Mouse (Mus musculus): Measurements from ENCODE around the gene Sbf2. TPM values are rescaled to one million over a fixed set of nuclear protein-coding genes. Genes with fewer than 3 reads are reported as not detected.

Sbf2 gene
- polyA plus RNA-seq, 1 experiment from 2014 or later, result 41.3 TPM

DNA sequence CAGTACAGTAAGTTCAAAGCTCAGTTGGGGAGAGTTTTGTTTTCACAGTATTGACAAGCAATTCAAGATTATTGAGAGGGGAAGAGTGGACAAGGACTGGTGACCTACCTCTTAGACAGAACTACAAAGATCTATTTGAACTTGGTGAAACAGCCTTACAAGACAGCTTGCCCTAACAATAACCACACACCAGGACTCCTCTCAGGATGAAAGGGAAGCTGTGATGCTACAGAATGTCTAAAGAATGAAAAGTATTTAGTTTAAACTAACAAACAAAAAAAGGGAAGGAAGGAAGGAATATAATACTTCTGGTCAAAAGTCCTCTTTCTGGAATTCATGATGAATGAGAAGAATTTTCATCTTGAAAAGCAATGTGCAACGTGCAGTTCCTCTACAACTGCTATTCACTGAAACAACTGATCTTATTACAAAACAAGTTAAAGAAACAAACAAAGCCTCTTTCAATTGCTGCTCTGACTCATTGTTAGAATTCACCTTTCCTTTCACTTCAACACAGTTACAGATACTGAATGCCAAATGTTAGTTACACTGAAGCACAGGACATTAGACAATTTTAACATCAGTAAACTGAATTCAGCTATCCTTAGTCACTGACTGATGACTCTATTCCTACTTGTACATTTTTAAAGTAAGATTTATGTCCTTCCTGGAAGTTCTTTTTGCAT, 89.5 kb downstream of the Sbf2 start:
- CTCF ChIA-PET, result interaction anchor here (1.3 kb wide), 1 partner anchor 8 kb away, joined by 4 read pairs; no protein-coding TSS in a partner anchor
- ATAC-seq (peak; percentile 54), DNase-seq (ENCODE audit: low read depth, low spot score) (peak; percentile 10)
- POLR2A ChIA-PET, result no interaction called here
- TF ChIP-seq CTCF (IDR thresholded peaks at IDR 0.05), result no peak
- in situ Hi-C loops (cut with MboI; ENCODE audit: low pct_unique_long_range_greater_than_20kb), result no loop called here
- H3K27me3 ChIP-seq, result no peaks in the 10 kb centered on the region

DNA sequence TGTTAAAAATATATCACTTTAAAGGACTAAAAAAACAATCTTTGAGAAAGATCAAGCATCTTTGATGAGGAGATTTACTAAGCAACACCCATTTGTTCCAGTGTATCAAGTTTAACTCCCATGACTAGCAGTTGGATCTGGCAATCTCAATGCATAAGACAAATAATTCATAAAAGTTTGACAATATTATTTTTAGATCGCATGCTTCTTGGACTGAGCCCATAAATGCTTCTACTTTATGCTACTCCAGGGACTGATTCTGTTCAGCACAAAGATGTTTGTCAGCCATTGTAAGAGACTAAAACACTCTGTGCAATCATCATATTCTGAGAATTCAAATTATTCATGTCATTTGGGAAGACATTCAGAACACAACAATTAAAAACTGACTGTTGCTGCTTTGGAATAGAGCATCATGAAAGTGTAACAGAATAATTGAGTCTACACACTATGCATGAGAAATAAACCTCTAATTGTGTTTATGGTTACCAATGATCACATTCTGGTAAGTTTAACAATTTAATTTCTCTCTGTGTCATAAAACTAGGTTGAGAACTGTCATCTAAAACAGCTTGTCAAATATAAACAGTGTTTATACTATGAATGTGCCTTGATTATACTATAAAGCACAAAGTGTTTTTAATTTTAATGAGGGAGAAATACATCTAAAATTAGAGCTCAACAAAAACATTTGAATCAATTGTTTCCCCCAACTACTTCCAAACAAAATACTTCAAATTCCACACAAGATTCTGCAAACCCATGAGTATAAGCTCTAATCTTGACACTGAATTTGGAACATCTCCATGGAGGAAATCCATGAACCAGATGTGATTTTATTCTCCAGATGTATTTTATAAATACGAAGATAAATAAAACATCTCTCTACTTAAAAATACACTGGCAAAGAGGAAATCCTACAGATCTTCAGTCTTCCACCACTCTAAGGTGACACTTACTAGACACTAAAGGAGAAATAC, 98.2 kb downstream of the Sbf2 start:
- in situ Hi-C loops (cut with MboI; ENCODE audit: low pct_unique_long_range_greater_than_20kb), result no loop called here
- no peak for DNase-seq (ENCODE audit: low read depth, low spot score)
- no peak for TF ChIP-seq CTCF (IDR thresholded peaks at IDR 0.05)
- ChIA-PET POLR2A (no interaction called here), CTCF (interaction anchor here (0.8 kb wide), 2 partner anchors 13 to 67 kb away, joined by 3 read pairs; no protein-coding TSS in a partner anchor)
- H3K27me3 ChIP-seq, result no peaks in the 10 kb centered on the region
- no peak for ATAC-seq

DNA sequence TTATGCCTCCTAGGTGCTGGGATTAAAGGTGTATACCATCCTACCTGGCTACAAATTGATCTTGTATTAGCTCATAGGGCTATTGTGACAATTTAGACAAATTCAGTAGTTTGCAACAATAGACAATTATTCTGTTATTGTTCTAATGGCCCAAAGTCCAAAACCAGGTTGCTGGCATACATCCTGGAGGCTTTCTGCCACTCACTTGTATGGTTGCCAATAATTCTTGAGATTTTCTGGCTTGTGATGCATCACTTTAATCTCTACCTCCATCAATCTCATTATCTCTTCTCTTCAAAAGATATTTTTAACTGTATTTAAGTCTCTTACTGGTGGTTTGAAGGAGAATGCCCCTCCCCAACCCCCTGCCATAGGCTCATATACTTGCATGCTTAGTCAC, 100.6 kb downstream of the Sbf2 start:
- POLR2A ChIA-PET, result no interaction called here

DNA sequence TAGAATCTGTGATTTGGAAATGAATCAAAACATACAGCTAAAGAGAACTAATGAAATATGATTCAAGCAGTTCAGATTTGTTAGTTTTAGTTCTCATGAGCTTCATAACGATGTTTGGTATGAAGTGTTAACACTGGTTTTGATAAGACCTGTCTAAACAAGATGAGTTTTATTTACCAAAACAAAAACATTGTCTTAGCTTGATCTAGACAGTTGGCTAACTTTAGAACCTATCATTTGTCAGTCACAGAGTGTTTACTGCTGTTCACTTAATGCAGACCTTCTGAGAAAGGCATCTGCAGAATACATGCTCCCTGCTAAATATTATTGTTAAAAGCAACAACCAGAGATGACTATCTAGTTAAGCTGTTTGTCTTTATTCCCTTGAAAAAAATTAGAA, 116.1 kb downstream of the Sbf2 start:
- in situ Hi-C loops (cut with MboI; ENCODE audit: low pct_unique_long_range_greater_than_20kb), result no loop called here
- DNase-seq (ENCODE audit: low read depth, low spot score) (no peak), ATAC-seq (no peak)
- no peaks in the 10 kb centered on the region for H3K27me3 ChIP-seq
- TF ChIP-seq CTCF (IDR thresholded peaks at IDR 0.05), result no peak
- ChIA-PET POLR2A (no interaction called here), CTCF (interaction anchor here (1.0 kb wide), 1 partner anchor 10 kb away, joined by 3 read pairs; no protein-coding TSS in a partner anchor)

More for the DNA sequence above, 100.6 kb downstream of the Sbf2 start:
- CTCF ChIA-PET, result no interaction called here
- in situ Hi-C loops (cut with MboI; ENCODE audit: low pct_unique_long_range_greater_than_20kb), result no loop called here
- no peak for ATAC-seq
- DNase-seq (ENCODE audit: low read depth, low spot score), result no peak
- TF ChIP-seq CTCF (IDR thresholded peaks at IDR 0.05), result no peak
- no peaks in the 10 kb centered on the region for H3K27me3 ChIP-seq

DNA sequence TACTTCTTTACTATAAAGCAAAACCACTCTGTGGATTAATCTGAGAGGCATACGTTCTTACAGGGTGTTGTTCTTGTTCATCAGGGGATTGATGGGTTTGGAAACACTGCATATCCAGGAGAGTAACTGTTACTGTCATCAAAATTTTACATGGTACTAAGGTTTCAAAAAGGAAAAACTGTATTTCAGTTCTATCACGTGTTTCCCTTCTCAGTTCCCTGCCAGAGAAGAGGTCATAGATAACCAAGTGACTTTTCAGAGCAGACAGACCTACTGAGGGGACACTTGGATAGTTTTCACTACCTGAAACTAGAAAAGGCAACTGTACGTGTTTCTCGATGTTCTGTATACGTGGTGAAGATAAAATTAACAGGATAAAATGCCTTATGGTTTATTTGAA, 123.7 kb downstream of the Sbf2 start:
- DNase-seq (ENCODE audit: low read depth, low spot score), result no peak
- POLR2A ChIA-PET, result no interaction called here
- ATAC-seq, result no peak
- in situ Hi-C loops (cut with MboI; ENCODE audit: low pct_unique_long_range_greater_than_20kb), result no loop called here
- no peaks in the 10 kb centered on the region for H3K27me3 ChIP-seq
- no peak for TF ChIP-seq CTCF (IDR thresholded peaks at IDR 0.05)
- CTCF ChIA-PET, result no interaction called here

DNA sequence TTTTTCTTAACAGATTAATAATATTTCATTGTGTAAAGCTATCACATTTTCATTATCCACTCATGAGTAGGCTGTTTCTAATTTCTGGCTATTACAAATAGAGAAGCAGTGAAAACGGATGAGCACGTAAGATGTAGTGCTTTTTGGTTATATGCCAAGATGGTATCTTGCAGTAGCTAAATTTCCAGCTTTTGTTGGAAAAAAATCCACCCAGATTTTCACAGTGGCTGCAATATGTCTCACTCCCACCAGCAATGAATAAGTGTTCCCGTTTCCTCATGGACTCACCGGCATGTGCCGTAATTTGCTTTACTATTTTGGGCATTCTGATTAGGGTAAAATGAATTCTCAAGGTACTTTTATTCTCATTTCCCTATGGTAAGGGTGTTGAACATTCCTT, 129.7 kb downstream of the Sbf2 start:
- DNase-seq (ENCODE audit: low read depth, low spot score) (no peak), ATAC-seq (no peak)
- in situ Hi-C loops (cut with MboI; ENCODE audit: low pct_unique_long_range_greater_than_20kb), result no loop called here
- ChIA-PET CTCF (interaction anchor here (1.3 kb wide), 1 partner anchor 22 kb away, joined by 3 read pairs; no protein-coding TSS in a partner anchor), POLR2A (no interaction called here)
- H3K27me3 ChIP-seq, result no peaks in the 10 kb centered on the region
- TF ChIP-seq CTCF (IDR thresholded peaks at IDR 0.05), result no peak

DNA sequence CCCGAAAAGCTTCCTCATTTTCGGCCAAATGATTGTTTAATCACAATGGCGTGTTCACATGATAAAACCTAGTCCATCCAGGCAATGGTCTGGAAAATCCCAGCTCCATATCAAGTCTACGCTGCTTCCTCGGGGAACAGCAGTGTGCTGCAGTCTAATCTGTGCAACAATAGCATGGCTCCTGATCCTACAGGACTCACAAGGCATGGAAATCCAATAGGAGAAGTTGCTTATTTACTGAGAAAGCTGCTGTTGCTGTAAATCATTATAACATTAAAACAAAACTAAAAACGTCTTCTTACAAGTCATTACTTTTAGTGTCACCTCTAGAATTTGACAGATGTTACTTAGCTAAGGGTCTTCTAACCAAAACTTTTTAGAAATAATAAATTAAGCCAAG, 143.7 kb downstream of the Sbf2 start:
- ATAC-seq, result no peak
- DNase-seq (ENCODE audit: low read depth, low spot score), result no peak

DNA sequence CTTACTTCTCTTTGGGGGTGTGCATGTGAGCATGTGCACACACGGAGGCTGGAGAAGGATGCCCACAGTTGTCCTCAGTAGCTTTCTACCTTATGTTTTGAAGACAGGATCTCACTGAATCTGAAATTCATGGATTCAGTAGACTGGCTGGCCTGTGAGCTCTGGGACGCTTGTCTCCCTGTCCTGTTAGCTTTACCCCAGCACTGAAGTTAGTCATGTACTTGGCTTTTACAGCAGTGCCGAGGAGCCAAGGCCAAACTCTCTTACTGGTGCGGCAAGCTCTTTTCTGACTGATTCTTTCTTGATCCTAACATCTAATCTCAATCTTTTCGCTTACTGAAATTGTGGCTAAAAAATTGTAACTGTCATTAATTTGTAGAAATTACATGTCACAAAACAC, 151.3 kb downstream of the Sbf2 start:
- CTCF ChIA-PET, result interaction anchor here (1.1 kb wide), 1 partner anchor 21 kb away, joined by 3 read pairs; no protein-coding TSS in a partner anchor
- TF ChIP-seq CTCF (IDR thresholded peaks at IDR 0.05), result no peak
- no peaks in the 10 kb centered on the region for H3K27me3 ChIP-seq
- POLR2A ChIA-PET, result no interaction called here
- no peak for ATAC-seq
- DNase-seq (ENCODE audit: low read depth, low spot score), result no peak
- in situ Hi-C loops (cut with MboI; ENCODE audit: low pct_unique_long_range_greater_than_20kb), result no loop called here

More for the DNA sequence above, 143.7 kb downstream of the Sbf2 start:
- no peaks in the 10 kb centered on the region for H3K27me3 ChIP-seq
- in situ Hi-C loops (cut with MboI; ENCODE audit: low pct_unique_long_range_greater_than_20kb), result no loop called here
- no peak for TF ChIP-seq CTCF (IDR thresholded peaks at IDR 0.05)
- ChIA-PET CTCF (no interaction called here), POLR2A (no interaction called here)

DNA sequence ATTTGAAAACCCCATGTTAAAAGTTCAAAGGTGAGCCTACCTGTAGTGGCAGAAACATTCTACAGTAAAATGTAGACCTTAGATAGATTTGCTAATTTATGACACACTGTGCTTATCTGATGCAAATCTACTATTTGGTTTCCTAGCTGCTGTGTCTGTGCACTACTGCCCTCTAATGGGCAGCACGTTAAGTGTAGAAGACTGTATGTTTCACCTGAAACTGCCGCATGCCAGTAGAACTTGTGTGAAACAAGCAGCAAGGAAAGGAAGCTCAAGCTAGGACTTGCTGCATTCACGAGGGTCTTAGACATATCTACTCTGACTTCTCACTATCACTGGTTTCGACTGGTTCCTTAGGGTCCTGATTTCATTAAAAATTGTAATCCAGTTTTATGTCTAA, 182.4 kb downstream of the Sbf2 start:
- in situ Hi-C loops (cut with MboI; ENCODE audit: low pct_unique_long_range_greater_than_20kb), result loop anchor here (5.0 to 10.0 kb wide), 2 partner anchors 145 to 268 kb away; no protein-coding TSS in a partner anchor
- ChIA-PET CTCF (interaction anchor here (0.6 to 2.0 kb wide), 13 partner anchors 8 to 200 kb away, joined by 3 to 10 read pairs (median 4); no protein-coding TSS in a partner anchor), POLR2A (no interaction called here)
- peak; percentile 80 for TF ChIP-seq CTCF (IDR thresholded peaks at IDR 0.05)
- DNase-seq (ENCODE audit: low read depth, low spot score), result no peak
- H3K27me3 ChIP-seq, result no peaks in the 10 kb centered on the region
- ATAC-seq, result no peak

DNA sequence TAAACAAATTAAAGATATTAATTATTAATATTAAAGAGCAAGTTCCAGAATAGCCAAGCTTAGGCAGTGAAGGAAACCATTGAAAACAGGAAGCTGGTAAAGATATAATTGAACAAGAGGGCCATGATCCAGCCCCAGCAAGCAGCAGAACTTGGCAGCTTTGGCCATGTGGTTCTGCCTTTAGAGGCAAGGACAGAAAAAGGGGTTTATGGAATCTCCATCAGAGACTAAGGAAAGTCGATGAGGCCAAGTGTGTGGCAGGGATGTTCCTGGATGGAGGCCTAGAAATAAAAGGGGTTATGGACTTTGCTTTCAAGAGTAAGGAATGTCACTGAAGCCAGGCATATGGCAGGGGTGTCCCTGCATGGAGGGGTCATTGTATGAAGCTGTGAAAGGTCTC, 198.4 kb downstream of the Sbf2 start:
- in situ Hi-C loops (cut with MboI; ENCODE audit: low pct_unique_long_range_greater_than_20kb), result no loop called here
- ChIA-PET POLR2A (no interaction called here), CTCF (interaction anchor here (1.1 kb wide), 1 partner anchor 10 kb away, joined by 3 read pairs; no protein-coding TSS in a partner anchor)
- no peak for DNase-seq (ENCODE audit: low read depth, low spot score)
- no peaks in the 10 kb centered on the region for H3K27me3 ChIP-seq
- no peak for TF ChIP-seq CTCF (IDR thresholded peaks at IDR 0.05)
- ATAC-seq, result no peak

DNA sequence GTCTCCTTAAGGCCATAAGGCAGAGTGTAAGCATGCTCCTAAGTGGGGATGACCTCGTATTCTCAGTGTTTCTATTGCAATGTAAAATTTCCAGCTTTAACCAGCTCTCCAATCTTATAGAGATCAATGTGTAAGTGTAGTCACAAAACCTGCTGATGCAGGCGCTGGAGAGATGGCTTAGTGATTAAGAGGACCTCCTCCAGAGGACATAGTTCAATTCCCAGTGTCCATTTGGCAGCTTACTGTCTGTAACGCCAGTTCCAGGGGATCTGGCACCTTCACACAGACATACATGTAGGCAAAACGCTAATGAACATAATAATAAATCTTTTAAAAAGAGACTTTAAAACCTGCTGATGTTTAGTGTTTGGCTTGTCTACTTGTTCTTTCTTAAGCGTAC, 200.4 kb downstream of the Sbf2 start:
- ChIA-PET POLR2A (no interaction called here), CTCF (no interaction called here)
- no peak for ATAC-seq
- in situ Hi-C loops (cut with MboI; ENCODE audit: low pct_unique_long_range_greater_than_20kb), result no loop called here
- no peak for TF ChIP-seq CTCF (IDR thresholded peaks at IDR 0.05)
- no peaks in the 10 kb centered on the region for H3K27me3 ChIP-seq
- no peak for DNase-seq (ENCODE audit: low read depth, low spot score)
